ENCODE assay signal across 16 mouse cellular contexts in the genomic region with DNA sequence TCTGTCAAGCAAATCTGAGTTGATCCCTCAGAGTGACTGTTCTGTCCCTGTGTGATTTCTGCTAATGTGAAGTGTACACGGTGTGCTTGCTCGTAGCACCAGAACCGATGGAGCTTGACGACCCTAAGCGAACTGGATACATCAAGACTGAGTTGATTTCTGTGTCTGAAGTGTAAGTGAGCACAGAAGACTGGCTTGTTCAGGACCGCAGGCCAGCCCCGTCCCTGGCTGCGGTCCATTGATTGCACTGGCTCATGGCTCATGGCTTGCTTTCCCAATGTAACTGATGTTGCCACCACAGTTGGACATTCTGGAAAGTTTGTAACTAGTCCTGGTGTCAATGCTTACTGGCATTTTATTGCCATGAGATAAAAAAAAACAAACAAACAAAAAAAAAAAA. TPM values are rescaled to one million over a fixed set of nuclear protein-coding genes. Genes with fewer than 3 reads are reported as not detected.
DNase-seq lines count a peak whose midpoint lies in the region; ATAC-seq and TF ChIP-seq lines count a peak whose summit lies in the region.
"Had no signal": no experiment of that assay in that cellular context is flagged by ENCODE, and none has a peak within 500 bp of the region (broad histone marks: within the 10 kb centered on the region; RNA-seq: fewer than 3 reads in every experiment).

No protein-coding gene starts in this region.

- no peak for ATAC-seq in liver, embryonic 12.5 days
- ATAC-seq: liver, postnatal 0 days had no signal

- peaks cover 77% of the 10 kb centered on the region for H3K36me3 ChIP-seq in liver, adult 2 months (ENCODE audit: control insufficient read depth, insufficient read depth, low read length)
- peaks cover 75% of the 10 kb centered on the region for H3K36me3 ChIP-seq in liver, embryonic 12.5 days
- no peaks in the 10 kb centered on the region; the same call in 1 of the 2 replicates for H3K36me3 ChIP-seq in kidney, adult 2 months (ENCODE audit: control insufficient read depth, insufficient read depth, low read length)
- peaks cover 80% of the 10 kb centered on the region for H3K36me3 ChIP-seq in thymus, adult 2 months (ENCODE audit: control insufficient read depth, insufficient read depth, low read length)

- peak; percentile 51 for DNase-seq in liver, adult 2 months (ENCODE audit: extremely low read depth, low read depth, low spot score)
- peak; percentile 46 for DNase-seq in adrenal gland, postnatal 25 days
- peak; percentile 77 for DNase-seq in kidney, adult 2 months
- DNase-seq in kidney, postnatal 14 days = peak; percentile 75
- no peak for DNase-seq in left cerebral cortex, adult 2 months (ENCODE audit: extremely low spot score in 1 of 2, low spot score in 2 of 2)
- no peak for DNase-seq in thymus, adult 2 months
- DNase-seq in frontal cortex, postnatal 14 days (ENCODE audit: low spot score in 2 of 2) = no peak
- DNase-seq: cerebellum, adult 8-10 months; heart, postnatal 10 days; liver, postnatal 0 days; right cerebral cortex, postnatal 14 days had no signal

- intact Hi-C loops in left cerebral cortex, adult 2 months (cut with DNase I) = loop anchor here (10.0 kb wide), 1 partner anchor 310 kb away; no protein-coding TSS in a partner anchor

- 73% methylated on average over 8 of the region's 8 CpGs for WGBS in liver, adult 2 months
- 90% methylated on average over 8 of the region's 8 CpGs for WGBS in liver, embryonic 12.5 days (ENCODE audit: insufficient replicate concordance)
- 26% methylated on average over 8 of the region's 8 CpGs for WGBS in kidney, adult 2 months
- WGBS in thymus, adult 2 months = 96% methylated on average over 8 of the region's 8 CpGs

- TF ChIP-seq CTCF in liver, adult 2 months (IDR thresholded peaks at IDR 0.05; ENCODE audit: low read depth, low read length) = no peak
- no peak for TF ChIP-seq CTCF in kidney, adult 2 months (conservative IDR thresholded peaks at IDR 0.05; ENCODE audit: insufficient read depth, insufficient read length, low read depth, low read length)
- no peak for TF ChIP-seq CTCF in left cerebral cortex, adult 2 months (IDR thresholded peaks at IDR 0.05)
- TF ChIP-seq CTCF in thymus, adult 2 months (IDR thresholded peaks at IDR 0.05; ENCODE audit: borderline replicate concordance, control insufficient read depth, extremely low read depth, insufficient read depth, low read length, poor library complexity) = no peak

- H3K9ac ChIP-seq in liver, adult 2 months (ENCODE audit: low read depth, low read length) = no peak overlapping the region
- no peak overlapping the region for H3K9ac ChIP-seq in liver, embryonic 12.5 days
- H3K9ac ChIP-seq: hindbrain, embryonic 13.5 days; liver, postnatal 0 days; neural tube, embryonic 13.5 days had no signal

- no peaks in the 10 kb centered on the region for H3K27me3 ChIP-seq in liver, adult 2 months (ENCODE audit: control insufficient read depth, insufficient read depth, low read length)
- H3K27me3 ChIP-seq in liver, embryonic 12.5 days (replicated peaks) = no peaks in the 10 kb centered on the region
- H3K27me3 ChIP-seq in kidney, adult 2 months (replicated peaks; ENCODE audit: control insufficient read depth, insufficient read depth, low read length) = no peaks in the 10 kb centered on the region
- no peaks in the 10 kb centered on the region for H3K27me3 ChIP-seq in thymus, adult 2 months (ENCODE audit: control insufficient read depth, insufficient read depth, low read length)
- H3K27me3 ChIP-seq: hindbrain, embryonic 13.5 days; neural tube, embryonic 13.5 days had no signal

- 0 out of 2 replicates have a peak, but pooled peaks cover 4% of the 10 kb centered on the region for H3K4me1 ChIP-seq in liver, adult 2 months (ENCODE audit: control insufficient read depth, insufficient read depth, low read length)
- peaks cover 13% of the 10 kb centered on the region for H3K4me1 ChIP-seq in liver, embryonic 12.5 days
- peaks cover 17% of the 10 kb centered on the region for H3K4me1 ChIP-seq in kidney, adult 2 months (ENCODE audit: control insufficient read depth, insufficient read depth, low read length)
- H3K4me1 ChIP-seq in thymus, adult 2 months (replicated peaks; ENCODE audit: control insufficient read depth, insufficient read depth, low read length) = peaks cover 12% of the 10 kb centered on the region

- H3K4me2 ChIP-seq in liver, embryonic 12.5 days = no peak overlapping the region
- H3K4me2 ChIP-seq: hindbrain, embryonic 13.5 days; midbrain, embryonic 11.5 days; neural tube, embryonic 13.5 days had no signal

- H3K79me2 ChIP-seq in liver, adult 2 months (ENCODE audit: control insufficient read depth, insufficient read depth, low read length) = no peaks in the 10 kb centered on the region

- TF ChIP-seq POLR2A in liver, adult 2 months (IDR thresholded peaks at IDR 0.05; ENCODE audit: extremely low read depth, insufficient read depth, low read length) = no peak
- no peak for TF ChIP-seq POLR2A in kidney, adult 2 months (IDR thresholded peaks at IDR 0.05; ENCODE audit: low read depth, low read length)
- no peak for TF ChIP-seq POLR2A in thymus, adult 2 months (IDR thresholded peaks at IDR 0.05; ENCODE audit: control insufficient read depth, extremely low read depth, insufficient read depth, low read length, poor library complexity)

- H3K4me3 ChIP-seq in liver, adult 2 months (ENCODE audit: insufficient read depth, low read depth, low read length) = no peak overlapping the region
- no peak overlapping the region for H3K4me3 ChIP-seq in liver, embryonic 12.5 days
- H3K4me3 ChIP-seq in kidney, adult 2 months (ENCODE audit: insufficient read depth, low read depth, low read length) = no peak overlapping the region
- no peak overlapping the region for H3K4me3 ChIP-seq in left cerebral cortex, adult 2 months
- no peak overlapping the region for H3K4me3 ChIP-seq in thymus, adult 2 months (ENCODE audit: control insufficient read depth, insufficient read depth, low read length)
- H3K4me3 ChIP-seq: hindbrain, embryonic 13.5 days; neural tube, embryonic 13.5 days had no signal

- H3K9me3 ChIP-seq in liver, embryonic 12.5 days (replicated peaks) = no peaks in the 10 kb centered on the region
- H3K9me3 ChIP-seq: hindbrain, embryonic 13.5 days; neural tube, embryonic 13.5 days had no signal

- no peak overlapping the region for H3K27ac ChIP-seq in liver, adult 2 months (replicated peaks; ENCODE audit: insufficient read depth, low read depth, low read length)
- H3K27ac ChIP-seq in liver, embryonic 12.5 days = no peak overlapping the region
- peak overlapping the region; percentile 42; the same call in 1 of the 2 replicates for H3K27ac ChIP-seq in kidney, adult 2 months (ENCODE audit: insufficient read depth, low read depth, low read length)
- H3K27ac ChIP-seq in left cerebral cortex, adult 2 months = no peak overlapping the region
- H3K27ac ChIP-seq in thymus, adult 2 months (ENCODE audit: control insufficient read depth, insufficient read depth, low read length) = no peak overlapping the region
- H3K27ac ChIP-seq: hindbrain, embryonic 13.5 days; macrophage; neural tube, embryonic 13.5 days had no signal

RNA-seq across cellular contexts. Expression of gene Stat1, which starts 35.6 kb away (rescaled TPM):
- total RNA-seq in liver, adult 2 months (2014; rRNA removed) = 82.8 and 87.4 TPM in 2 replicates
- polyA plus RNA-seq in liver, adult 2 months (2012; rRNA removed) = 37.0 and 54.3 TPM in 2 replicates
- polyA plus RNA-seq in liver, embryonic 12.5 days (2016; fragmentation: Nextera tagmentation; extraction: Ambion mirVana) = 15.2 and 17.0 TPM in 2 replicates
- total RNA-seq in adrenal gland, postnatal 25 days (2021) = 68.7 and 94.5 TPM in 2 replicates
- polyA plus RNA-seq in kidney, adult 2 months (2012; rRNA removed) = 35.0 and 40.8 TPM in 2 replicates
- total RNA-seq in left cerebral cortex, adult 2 months (2021) = 10 to 100 TPM; 18.0 to 18.3 TPM
- polyA plus RNA-seq in thymus, adult 2 months (2012; rRNA removed) = 235 and 255 TPM in 2 replicates

Comparison
In these comparisons a context has a peak if more than half of its experiments do, and no peak if none do; other contexts are left out.
1. DNase-seq: peak in liver, adult 2 months (single experiment), adrenal gland, postnatal 25 days (single experiment), kidney, adult 2 months (single experiment) and kidney, postnatal 14 days (single experiment); none in left cerebral cortex, adult 2 months (0 of 2), thymus, adult 2 months (single experiment) and frontal cortex, postnatal 14 days (0 of 2).